Mouse (Mus musculus): ENCODE data around the gene Mrtfb.

Mrtfb gene

GRCm38 (mm10) chr16:13429921-13430606 lies 173.8 kb downstream of the Mrtfb start:
- no peak for DNase-seq (ENCODE audit: extremely low read depth, low read depth, low spot score)

DNA sequence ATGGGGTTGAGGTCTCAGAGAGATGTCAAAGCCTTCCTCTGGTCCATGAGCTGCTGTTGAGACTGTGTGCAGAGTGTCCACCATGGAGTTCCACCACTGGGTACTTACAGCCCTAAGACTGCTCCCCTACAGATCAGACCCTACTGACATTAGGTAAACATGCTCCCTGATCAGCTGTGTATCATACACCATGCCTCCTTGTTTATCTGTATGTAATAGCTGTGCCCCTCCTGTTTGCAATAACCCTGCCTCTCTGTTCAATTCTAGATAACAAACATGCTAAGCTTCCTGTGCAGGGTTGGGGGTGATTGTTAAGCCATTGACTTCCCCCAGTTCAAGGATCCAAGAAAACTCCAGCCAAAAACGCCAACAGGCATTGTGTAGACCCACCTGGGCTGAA lies 174.7 kb downstream of the Mrtfb start:
- DNase-seq (ENCODE audit: extremely low read depth, low read depth, low spot score) = no peak

DNA sequence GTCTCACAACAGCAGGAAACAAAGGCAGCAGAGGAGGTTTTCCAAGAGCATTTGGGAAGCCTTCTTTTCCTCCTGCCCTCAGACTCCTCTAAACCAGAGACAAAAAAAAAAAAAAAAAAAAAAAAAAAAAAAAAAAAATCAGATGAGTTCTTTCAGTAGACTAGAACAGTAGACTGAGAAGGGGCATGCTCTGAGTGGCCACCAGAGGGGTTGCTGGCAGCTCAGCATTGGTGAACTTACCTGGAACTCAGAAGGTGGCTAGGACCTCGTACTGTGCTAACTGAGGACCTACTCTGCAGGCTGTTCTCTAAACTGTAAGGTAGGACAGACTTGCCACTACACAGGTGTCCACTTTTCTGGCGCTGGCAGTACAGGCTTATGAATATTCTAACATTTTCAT lies 179.3 kb downstream of the Mrtfb start:
- no peak for DNase-seq (ENCODE audit: extremely low read depth, low read depth, low spot score)

- DNase-seq (ENCODE audit: extremely low read depth, low read depth, low spot score) = no peak
Measured at GRCm38 (mm10) chr16:13437037-13437769, 180.9 kb downstream of the Mrtfb start.

GRCm38 (mm10) chr16:13437770-13438372 lies 181.6 kb downstream of the Mrtfb start:
- no peak for DNase-seq (ENCODE audit: extremely low read depth, low read depth, low spot score)

DNA sequence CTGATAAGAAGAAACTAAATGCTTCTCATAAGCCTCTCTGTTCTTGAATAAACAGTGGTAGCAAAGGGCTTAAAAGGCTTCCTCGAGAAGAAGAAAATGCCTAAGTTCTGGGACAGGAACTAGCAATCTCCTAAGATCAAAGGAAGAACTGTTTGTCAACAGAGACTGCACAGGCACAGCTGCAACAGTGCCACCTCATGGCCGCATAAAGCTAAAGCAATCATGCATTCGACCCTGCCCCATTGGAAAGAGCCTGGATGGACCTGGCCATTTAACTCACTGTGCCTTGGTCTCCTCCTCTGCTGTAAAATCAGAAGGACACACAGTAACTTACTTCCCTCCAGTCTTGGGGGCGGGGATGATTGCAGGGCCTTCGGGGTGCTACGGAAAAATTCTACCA lies 184.2 kb downstream of the Mrtfb start:
- DNase-seq (ENCODE audit: extremely low read depth, low read depth, low spot score) = no peak

DNA sequence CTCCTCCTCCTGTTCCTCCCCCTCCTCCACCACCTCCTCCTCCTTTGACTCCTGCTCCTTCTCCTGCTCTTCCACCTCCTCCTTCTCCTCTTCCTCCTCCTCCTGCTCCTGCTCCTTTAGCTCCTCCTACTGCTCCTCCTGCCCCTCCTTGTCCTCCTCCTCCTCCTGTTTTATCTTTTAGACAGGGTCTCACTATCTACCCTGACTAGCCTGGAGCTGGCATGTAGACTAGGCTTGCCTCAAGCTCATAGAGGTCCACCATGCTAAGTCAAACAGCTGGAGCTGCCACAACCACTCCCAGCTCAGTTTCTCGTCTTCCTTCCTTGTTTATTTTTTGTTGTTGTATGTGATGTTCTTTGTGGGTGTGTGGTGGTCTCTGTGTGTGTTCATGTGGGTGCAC lies 187.5 kb downstream of the Mrtfb start:
- no peak for DNase-seq (ENCODE audit: extremely low read depth, low read depth, low spot score)

GRCm38 (mm10) chr16:13445461-13445860 lies 189.2 kb downstream of the Mrtfb start:
- DNase-seq (ENCODE audit: extremely low read depth, low read depth, low spot score) = no peak

- no peak for DNase-seq (ENCODE audit: extremely low read depth, low read depth, low spot score)
Measured at GRCm38 (mm10) chr16:13446488-13446887, 190.2 kb downstream of the Mrtfb start.

DNA sequence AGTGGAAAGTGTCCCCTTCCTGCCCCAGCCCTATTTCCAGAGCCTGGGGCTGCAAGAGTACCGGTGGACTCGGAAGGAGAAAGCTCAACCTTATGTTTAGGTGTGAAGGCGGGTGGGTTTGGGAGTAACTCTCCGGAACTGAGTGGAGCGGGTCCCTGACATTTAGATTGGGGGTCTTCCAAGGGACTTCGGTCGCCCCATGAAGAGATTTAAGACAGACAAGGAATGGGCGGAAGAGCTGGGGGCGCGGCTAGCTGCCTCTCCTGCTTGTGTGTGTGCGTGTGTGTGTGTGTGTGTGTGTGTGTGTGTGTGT lies 190.6 kb downstream of the Mrtfb start:
- no peak for DNase-seq (ENCODE audit: extremely low read depth, low read depth, low spot score)

- no peak for DNase-seq (ENCODE audit: extremely low read depth, low read depth, low spot score)
Measured at GRCm38 (mm10) chr16:13447284-13448050, 191.2 kb downstream of the Mrtfb start.

- DNase-seq (ENCODE audit: extremely low read depth, low read depth, low spot score) = no peak
Measured at GRCm38 (mm10) chr16:13448051-13448705, 191.9 kb downstream of the Mrtfb start.

GRCm38 (mm10) chr16:13448706-13449090 lies 192.4 kb downstream of the Mrtfb start:
- no peak for DNase-seq (ENCODE audit: extremely low read depth, low read depth, low spot score)

DNA sequence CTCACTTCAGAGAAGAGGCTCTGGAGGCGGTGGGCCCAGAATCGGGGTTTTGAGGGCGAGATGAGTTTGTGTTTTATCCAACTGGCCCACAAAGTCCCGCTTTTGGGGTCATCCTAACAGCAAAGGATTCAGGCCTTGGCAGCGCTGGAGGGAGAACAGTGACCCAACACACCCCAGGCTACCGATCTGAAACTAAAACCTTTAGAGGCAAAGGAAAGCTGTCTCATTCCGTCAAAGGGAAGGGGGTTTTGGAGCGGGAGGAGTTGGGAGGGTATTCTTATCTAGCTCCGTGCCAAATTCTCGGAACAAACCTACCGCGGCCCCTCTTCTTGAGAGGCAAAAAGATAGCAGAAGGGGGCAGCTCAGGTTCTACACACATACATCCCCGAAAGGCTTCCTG lies 193.2 kb downstream of the Mrtfb start:
- no peak for DNase-seq (ENCODE audit: extremely low read depth, low read depth, low spot score)

GRCm38 (mm10) chr16:13450831-13451230 lies 194.6 kb downstream of the Mrtfb start:
- no peak for DNase-seq (ENCODE audit: extremely low read depth, low read depth, low spot score)

GRCm38 (mm10) chr16:13451991-13452390 lies 195.7 kb downstream of the Mrtfb start:
- DNase-seq (ENCODE audit: extremely low read depth, low read depth, low spot score) = no peak

GRCm38 (mm10) chr16:13452661-13453060 lies 196.4 kb downstream of the Mrtfb start:
- no peak for DNase-seq (ENCODE audit: extremely low read depth, low read depth, low spot score)

- no peak for DNase-seq (ENCODE audit: extremely low read depth, low read depth, low spot score)
Measured at GRCm38 (mm10) chr16:13454026-13454600, 197.8 kb downstream of the Mrtfb start.

DNA sequence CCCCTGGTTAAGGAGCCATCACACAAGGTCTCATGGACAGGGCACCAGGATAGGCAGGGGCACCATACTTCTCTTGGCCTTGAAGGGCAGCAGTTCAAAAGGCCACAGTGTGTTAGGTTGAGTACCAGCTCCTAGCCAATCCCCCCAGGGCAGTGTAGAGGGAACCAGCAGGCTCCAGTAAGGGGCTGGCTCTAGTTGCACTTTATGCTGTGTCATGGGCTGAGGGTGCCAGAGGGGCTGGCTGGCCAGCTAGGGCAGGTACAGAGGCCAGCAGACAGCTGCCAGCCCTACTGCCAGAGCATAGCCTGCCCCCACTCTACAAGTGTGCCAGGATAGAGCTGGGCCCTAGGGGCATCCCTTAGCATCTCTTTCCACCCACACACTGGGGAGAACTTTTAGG lies 199.3 kb downstream of the Mrtfb start:
- no peak for DNase-seq (ENCODE audit: extremely low read depth, low read depth, low spot score)

GRCm38 (mm10) chr16:13458556-13458955 lies 202.3 kb downstream of the Mrtfb start:
- DNase-seq (ENCODE audit: extremely low read depth, low read depth, low spot score) = no peak

GRCm38 (mm10) chr16:13460071-13460470 lies 203.8 kb downstream of the Mrtfb start:
- no peak for DNase-seq (ENCODE audit: extremely low read depth, low read depth, low spot score)

Measured in fat pad, adult 2 months (tissue).